Mouse (Mus musculus): ENCODE measurements at regions not wholly inside any gene's neighbourhood (a gene's known extent, or its start where the extent isn't known, plus 50 kb on each side); places are given as distances from the start of the nearest gene placed in this dataset.
A peak's percentile ranks its signal among the peaks of the same experiment; 100 is the strongest.

DNA sequence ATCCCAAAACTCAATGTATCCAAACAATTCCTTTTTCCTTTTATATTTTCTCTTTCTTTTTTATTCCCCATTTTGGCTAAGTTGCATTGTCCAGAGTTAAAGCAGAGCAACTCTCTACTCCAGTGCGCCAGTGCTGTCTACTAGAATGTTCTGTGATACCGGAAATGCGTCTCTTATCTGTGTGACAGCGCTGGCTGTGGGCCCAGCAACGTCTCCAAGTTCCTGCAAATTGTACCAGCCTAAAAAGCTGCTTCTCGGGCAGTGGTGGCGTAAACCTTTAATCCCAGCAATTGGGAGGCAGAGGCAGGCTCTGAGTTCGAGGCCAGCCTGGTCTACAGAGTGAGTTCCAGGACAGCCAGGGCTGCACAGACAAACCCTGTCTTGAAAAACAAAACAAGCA is 59.4 kb downstream of the Cox18 start:
- DNase-seq, result peak; percentile 26

DNA sequence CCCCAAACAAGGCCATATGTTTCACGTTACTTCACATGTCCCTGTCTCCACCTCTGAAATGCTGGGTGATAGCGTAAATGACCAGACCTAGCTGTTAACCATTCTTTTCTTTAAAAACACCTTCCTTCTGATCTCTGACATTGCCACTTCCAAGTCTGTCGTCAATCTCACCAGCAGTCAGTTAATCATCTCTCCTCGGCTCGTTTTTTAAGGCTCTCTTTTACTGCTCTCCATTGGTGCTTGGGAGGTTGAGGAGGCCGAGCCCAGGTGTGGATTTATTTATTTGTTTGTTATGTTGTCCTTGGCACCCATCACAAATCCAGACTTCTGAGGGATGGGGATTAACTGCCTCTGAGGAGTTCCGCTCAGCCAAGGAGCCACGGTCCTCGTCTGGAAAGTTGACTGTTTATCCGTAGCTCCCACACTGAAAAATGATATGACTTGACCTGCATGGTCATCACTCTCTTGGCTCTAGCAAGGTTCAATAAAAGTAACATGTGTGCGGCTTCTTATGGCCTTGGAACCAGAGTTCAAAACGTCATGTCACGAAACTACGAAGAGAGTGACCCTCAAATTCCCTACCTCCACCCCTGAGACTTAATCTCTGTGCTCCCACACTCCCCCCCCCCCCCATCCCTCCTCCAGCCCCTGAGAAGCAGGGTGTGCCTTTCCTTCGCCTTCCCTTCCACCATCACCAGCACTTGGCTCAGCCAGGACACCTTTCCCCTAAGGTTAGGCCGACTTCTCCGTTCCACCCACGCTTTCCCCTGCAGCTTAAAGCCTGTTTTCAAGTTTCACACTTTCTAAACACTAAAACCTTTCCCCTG is 60.6 kb downstream of the Cox18 start:
- no peak for DNase-seq

DNA sequence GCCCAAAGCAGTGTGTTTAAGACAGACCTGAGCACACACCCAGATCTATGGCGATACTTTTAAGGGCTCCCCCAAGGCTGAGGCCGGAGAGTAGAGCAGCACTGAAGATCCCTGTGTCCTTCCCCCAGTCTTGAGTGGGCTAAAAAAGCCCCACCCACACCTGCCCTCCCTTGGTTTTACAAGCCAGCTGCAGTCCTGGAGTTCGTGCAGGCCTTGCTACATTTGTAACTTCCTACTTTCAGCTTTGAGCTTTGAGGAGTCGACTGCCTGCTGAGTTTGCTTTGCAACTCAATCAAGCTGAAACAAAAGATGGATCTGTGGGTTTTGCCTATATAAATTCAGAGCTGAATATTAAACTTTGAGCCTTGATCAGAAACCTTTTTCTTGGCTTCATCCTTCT is 63.5 kb downstream of the Cox18 start:
- no peak for DNase-seq

DNA sequence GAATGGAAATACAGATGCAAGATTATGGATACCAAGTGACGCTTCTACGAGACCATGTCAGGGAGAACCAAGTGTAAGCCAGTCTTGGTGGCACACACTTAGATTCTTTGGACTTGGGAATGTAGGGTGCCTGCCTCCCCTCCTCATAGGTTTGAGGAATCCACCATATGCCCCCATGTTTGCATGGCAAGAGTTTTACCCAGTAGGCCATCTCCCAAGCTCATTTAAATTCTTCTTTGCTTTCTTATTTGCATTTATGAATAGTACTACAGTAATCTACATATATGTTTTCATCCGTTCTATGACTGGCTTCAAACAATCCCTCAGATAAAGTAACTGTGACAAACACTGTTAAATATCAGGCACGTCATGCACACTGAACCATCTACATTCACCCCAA is 67.3 kb downstream of the Cox18 start:
- no peak for DNase-seq

DNA sequence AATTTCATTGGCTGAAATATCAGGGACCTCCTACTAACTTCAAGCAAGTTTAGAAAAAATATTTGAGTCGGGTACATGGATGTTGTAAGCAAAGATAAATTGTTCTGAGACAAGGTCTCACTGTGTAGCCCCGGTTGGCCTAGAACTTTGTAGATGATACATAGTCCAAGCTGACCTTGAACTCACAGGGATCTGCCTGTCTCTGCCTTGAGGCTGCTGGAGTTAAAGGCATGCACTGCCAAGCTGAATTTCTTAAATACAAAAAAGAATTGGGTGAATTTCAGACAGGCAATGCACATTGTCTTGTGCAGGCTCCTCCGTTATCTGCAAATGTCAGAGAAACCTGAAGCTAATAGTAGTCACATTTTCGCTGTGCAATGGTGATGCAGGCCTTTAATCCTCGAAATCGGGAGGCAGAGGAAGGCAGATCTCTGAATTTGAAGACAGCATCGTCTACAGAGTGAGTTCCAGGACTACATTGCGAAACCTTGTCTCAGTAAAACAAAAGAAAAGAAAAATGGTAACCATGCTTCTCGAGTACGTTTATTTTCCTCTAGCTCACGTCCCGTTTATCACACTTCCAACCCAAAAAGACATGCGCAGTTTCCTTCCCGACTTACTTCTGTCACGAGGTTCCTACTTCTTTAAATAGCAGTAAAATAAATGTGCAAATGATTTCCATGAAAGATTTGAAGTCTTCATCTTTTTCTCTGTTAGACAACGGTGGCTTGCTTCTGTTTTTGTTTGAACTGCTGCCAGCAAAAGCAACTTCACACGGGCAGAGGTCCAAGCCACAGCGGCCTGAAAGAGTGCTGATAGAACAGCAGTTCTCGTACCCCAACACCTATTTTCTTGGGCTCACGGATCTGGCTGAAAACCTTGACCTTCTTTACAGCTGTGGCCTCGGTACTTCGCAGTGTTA is 73.9 kb downstream of the Cox18 start:
- no peak for DNase-seq

DNA sequence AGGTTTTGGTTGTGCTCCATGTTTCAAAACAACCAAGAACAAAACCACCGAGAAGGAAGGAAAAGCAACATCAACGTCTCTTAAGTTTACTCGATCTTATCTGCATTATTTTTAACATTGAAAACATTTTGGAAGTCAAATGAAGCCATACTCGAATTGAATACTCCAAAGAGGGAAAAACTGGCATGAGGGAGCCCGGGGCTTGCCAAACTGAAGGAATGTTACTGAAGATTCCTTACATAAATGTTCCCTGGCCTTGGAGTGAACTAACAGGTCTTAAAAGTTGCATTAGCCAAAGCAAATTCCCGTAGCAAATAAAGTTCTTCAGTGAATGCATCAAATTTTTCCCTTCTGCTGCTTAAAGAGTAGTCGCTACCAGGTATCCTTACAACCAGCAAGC is 87.8 kb downstream of the Cox18 start:
- DNase-seq, result no peak

DNA sequence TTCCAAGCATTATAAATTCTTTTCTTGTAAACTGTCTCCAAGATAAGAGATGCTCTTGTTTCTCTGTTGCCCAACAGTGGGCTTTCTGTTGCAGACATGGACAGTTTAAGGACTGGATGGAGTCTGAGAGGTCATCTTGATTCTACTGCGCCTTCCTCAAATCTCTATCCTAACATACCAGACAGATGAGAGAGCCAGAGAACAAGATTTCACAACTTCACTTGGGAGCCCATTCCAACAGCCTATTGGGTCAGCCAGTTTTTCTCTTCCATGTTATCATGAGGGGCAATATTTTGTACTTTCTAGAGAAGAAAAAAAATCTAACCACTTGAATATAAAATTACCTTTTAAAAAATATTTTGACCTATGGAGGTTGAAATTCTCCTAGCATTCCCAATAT is 116.8 kb downstream of the Cox18 start:
- no peak for DNase-seq

DNA sequence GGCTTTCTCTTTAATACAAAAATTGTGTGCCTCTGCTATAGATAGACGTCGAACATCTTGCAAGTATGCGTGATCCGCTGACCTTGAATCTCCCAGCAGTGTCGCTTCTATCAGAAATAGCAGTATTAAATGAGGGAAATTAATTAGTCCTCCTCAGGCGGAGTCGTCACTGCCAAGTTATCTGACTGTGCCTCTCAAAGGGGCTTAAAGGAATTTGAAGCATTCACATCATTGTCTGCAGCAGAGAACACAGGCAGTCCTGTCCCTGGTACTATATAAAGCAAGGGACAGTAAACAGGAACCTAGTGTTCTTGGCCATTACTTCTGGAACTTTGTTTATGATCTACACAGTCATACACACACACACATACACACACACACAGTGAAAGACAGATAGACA is 119.1 kb downstream of the Cox18 start:
- peak; percentile 2 for DNase-seq

DNA sequence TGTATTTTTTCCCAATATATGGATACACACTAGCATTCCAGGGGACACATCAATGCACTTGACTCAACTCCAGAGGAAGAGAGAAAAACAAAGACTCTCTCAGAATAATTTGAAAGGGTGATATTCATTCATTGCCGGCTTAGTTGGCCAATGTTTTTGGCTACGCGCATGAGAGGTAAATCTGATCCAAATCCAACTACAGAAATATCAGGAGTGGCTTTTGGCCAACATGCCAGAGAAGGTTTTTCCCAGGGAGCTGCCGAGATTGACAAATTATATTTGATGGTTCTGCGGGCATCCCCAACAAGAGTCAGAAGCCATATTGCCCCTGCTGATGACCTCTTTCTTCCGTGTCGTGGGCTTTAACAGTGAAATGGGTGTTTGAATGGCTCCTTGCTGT is 135.3 kb downstream of the Cox18 start:
- no peak for DNase-seq

DNA sequence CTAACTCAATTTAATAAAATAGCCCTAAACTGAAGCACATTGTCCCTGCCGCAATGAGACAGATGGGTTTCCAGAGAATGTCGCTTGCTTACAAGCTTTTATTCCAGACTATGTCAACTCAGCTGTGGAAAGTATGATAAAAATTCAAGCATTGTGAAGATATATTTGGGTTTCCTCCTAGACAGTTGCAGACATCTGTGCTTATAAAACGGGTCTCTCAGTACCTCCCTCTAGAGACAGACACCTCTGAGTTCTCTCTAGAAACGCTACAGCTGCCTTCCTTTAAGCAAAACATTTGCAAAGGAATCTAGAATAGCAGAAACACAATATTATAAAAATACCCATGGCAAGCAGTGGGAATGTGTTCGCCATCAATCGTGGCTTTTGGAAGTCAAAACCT is 137.3 kb downstream of the Cox18 start:
- DNase-seq, result peak; percentile 24

DNA sequence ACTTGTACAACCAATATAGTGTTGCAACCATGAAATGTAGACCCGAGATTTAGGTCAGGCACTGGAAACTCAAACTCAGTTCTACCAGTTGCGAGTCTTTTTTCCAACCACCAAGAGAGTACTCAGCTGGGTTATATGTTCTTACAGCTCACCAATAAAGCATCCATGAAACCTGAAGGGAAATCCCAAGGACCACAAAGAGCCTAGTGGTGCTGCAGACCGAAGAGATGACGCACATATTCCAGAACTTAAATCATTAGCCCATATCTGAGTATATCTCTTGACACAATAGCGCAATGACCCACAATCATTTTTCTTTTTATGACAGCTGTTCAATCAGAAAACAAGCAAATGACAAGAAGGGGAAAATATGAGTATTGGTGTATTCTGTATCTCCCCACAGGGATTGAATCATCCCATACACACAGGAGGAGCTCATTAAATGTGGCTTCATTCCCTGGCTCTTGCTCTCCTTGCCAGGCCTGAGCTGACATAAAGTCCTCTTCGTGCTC is 146.7 kb downstream of the Cox18 start:
- DNase-seq, result no peak

DNA sequence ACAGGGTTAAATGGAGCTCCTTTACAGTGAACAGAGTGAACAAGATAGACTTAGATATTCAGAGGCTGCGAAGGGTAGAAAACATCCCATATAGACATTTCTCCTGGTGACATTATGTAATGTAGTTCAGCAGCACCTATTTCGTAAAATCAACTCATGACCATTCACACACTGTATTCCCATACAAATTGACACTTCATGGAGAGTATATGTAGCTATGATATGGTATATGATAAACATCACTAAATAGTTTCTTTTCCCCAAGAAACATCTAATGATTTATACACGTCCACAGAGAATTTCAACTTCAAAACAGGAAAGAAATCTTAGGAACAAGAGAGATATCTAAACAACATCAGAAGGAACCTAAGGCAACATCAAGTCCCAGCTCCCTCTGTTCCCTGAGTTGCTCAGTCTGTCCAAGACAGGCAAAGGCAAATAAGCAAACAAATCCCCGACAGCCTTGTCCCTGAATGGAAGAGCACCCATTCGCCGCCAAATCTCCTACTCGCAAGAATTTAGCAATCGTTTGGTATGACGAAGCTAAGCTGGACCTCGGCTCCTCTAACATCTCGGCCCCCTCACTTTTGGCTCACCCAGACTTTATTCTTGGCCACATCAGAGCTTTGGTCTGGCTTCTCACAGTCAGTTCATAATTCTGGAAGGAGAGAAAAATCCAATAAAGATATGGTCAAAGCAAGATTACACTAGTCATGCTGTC is 148.0 kb downstream of the Cox18 start:
- no peak for DNase-seq

DNA sequence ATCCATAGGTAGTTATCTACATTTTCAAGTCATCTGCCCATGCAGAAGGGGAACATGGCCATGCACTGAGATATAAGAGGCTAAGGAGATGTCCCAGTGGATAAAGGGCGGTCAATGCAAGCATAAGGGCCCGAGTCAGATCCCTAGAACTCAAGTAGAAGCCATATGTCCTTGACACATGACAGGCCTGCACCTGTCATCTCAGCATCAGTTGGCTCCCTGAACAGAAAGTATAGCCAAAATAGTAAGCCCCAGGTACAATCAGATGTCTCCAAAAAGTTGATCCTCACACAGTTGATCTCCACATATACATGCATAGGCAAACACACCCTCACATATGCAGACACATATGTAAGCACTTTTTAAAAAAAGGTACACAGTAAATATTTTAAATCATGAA is 152.0 kb downstream of the Cox18 start:
- DNase-seq, result no peak

DNA sequence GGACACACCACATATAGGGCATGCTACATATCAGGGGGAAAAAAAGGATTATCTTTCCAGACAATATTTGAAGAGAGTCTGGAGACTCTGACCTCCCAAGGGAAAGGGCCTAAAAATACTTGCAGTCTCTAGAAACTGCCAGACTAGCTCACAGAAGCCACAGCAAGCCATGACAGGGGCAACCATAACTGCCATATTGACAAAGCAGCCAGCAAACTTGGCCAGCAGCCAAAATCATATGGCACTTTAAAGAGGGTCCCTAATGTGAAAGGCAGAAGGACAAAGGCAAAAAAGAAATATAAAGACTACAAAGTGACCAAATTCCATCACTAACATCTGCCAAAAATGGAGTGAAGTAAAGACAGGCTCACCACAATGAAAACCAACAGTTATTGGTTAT is 155.2 kb downstream of the Cox18 start:
- DNase-seq, result no peak

DNA sequence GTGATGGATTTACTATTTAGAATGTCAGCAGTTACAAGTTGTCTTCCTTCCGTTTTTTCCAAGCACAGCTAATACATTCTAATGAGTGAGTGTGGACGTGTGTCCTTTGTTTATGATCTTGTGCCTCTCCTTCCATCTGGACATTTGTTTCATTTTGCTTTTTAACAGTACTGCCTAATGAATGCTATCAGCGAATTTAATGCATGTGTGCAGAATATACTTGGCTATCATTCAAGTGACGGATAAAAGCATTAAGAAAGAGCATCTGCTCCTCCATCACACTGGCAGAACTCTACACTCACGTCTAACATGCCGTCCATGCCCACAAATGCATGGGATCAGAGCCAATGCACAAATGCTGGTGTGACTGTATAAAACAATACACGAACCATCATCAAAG is 156.0 kb downstream of the Cox18 start:
- no peak for DNase-seq

DNA sequence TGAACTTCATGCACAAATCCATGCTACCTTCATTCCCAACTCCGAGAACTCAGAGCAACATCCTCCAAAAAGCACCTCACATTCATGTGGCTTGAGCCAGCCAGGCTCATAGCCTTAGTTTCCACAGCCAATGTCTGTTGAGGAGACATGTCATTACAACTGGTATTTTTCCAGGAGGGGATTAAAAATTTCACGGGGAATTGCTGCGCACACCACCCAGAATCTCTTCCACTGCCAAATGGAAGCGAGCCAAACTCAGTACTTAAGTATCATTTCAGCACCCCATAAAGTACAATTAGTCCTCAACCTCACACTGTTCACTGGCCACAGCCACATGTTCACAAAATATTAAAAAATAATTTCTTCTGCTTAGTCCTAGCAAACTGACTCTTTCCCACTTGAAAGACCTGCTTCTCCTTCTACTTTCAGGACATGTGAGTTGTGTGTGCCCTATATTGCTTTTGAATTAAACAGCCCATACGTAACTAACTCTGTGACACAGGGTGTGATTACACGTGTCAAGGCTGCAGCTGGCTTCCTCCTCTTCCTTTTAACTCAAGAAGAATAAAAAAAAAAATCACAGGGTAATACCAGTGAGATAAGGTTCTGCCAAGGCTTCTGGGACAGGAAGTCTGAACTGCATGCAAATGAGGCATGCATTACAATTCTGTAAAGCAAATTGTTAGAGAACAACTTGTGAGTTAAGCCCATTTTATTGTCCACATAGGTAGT is 157.8 kb downstream of the Cox18 start:
- DNase-seq, result no peak

DNA sequence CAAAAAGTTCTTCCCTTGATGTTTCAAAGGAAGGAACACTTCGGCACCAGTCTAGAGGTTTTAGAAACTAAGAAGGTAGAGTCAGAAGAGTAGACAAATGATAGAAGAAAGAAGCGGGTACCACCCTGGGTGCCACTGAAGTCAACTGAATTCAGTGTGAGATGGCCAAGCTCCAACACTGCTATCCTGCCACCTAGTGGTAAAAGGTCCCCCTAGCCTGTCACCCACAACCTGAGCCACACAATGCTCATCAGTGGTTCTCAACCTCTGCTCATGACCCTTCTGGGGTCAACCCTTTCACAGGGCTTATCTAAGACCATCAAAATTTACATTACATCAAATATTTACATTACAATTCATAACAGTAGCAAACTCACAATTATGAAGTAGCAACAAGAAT is 168.1 kb downstream of the Cox18 start:
- DNase-seq, result peak; percentile 8

DNA sequence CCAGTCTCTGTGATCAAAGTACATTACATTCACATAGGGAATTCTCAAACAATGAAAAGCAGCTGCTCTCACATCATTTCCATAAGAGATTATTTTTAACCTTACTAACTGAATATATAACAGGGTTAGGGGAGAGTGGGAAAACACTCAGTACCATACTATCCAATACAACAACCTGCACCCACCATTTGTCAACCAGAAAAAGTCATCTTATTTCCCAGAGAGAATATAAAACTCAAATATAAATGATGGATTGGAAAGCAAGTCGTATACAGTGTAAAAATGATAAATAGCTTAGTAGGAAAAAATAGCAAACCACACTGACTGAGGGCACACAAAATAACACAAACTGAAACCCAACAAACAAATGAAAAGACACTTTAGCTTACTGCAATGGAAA is 169.4 kb upstream of the Adamts3 start:
- DNase-seq, result no peak

DNA sequence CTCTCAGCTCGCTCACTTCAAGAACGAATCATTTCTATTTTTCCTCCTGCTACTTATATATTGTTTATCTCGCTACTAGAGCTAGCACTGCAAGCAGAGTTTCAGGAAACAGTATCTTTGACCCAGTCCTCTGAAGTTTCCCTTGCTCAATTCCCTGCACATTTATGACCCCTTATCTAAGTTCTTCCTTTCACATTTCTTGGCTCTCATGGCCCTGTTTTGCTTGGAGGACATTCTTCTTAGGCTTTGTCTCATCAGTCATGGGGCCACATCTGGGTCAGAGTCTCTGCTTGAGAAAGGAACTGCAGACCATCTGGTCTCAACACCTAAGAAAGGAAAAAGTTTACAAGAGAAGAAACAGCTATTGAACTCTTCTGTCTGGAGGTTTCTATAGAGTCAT is 166.7 kb upstream of the Adamts3 start:
- DNase-seq, result no peak

DNA sequence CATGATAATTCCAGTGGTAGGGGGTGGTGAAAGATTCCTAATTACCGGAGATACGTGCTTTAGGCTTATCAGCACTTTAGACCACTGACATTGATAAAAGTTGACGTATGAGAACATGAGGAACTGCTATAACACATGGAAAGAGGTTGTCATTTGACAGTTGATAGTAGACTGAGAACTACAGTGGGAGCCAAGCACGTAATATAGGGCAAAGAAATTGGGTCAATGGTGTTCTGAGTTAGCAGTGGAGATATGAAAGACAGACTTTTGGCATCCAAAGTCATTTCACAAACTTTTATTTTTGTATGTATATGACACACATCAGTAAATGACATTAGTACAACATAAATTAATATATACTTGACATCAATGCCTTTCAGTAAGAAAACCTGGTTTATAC is 159.6 kb upstream of the Adamts3 start:
- no peak for DNase-seq

DNA sequence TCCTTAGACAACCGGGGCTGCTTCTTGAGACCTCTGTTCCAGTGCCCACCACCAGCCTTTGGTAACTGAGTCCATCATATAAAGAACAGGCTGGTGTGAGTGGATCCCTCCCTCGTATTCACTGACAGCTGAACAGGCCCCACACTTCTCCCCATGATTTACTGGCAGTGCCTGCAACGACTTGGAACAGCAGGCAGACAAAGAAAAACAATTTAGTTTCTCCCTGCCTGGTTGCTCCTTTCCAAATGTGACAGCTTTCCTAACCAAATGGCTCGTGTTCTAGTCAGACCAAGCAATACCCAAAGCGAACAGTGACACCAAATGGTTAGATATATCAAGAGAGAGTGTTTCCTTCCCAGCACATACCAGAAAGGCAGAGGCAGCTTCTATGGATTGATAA is 150.0 kb upstream of the Adamts3 start:
- DNase-seq, result no peak

DNA sequence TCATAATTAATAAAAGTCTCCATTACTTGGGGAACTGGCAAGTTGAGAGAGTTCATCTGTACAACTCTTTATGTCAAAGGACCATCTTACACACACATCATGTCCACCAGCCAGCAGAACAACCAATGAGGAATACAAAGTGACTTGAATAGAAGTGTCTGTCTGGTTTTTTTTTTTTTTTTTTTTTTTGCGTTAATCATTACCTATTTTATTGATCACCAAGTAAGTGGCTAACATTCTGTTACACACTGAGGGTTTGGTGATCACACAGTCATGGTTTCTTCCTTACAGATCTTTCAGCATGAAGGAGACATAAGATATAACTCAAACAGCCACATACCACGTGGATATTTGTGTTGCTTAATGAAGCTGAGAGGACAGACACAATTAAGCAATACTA is 147.6 kb upstream of the Adamts3 start:
- no peak for DNase-seq

DNA sequence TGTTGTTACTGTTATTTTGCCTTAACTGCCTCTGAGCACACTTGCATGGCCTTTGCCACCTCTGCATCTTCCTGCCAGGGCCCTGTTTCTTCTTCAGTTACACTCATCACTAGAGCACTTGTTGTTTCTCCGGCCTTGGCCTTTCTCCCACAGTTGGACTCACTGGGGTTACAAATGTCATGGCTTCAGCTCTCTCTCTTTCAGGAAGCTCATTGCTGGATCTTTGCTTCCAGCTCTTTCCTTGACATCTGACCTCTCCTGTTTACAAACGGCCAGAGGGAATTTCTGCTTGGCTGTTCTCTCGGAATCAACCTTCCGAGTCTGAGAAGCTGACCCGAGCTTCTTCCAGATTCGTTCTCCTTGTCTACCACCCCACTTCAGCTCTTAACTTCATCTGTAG is 146.6 kb upstream of the Adamts3 start:
- peak; percentile 23 for DNase-seq

Measured in kidney, postnatal 14 days (tissue).